Mouse (Mus musculus): ENCODE results near the gene Zfp354c.

The Zfp354c gene

GRCm38 (mm10) chr11:50827010-50827953 is at the start of gene Zfp354c:
Gene Zfp354c, minus strand, starts transcription at chr11:50827724.
- ChIA-PET CTCF (interaction anchor here in 2 of 4 experiments (1.0 to 1.8 kb wide), 3 partner anchors 20 to 24 kb away, joined by 3 to 4 read pairs (median 4); no protein-coding TSS in a partner anchor), POLR2A (interaction anchor here (0.5 to 1.4 kb wide), 7 partner anchors 13 to 778 kb away, joined by 3 to 9 read pairs (median 3); partner anchors contain the start of gene Zfp879 (in 2 of the 4))

- POLR2A ChIA-PET, result interaction anchor here in 3 of 4 experiments (0.5 to 2.6 kb wide), 17 partner anchors 10 to 756 kb away, joined by 3 to 10 read pairs (median 4); partner anchors contain the start of genes Zfp2 (in 2 of the 3), Zfp879 (in 2 of the 3), Hnrnpab (in 1 of the 3) and Phykpl (in 1 of the 3)
- CTCF ChIA-PET, result interaction anchor here (0.5 to 1.2 kb wide), 4 partner anchors 23 to 864 kb away, joined by 3 read pairs; partner anchors contain the start of genes Zfp2 (in 1 of the 4) and Zfp354c (in 1 of the 4)
Observed at GRCm38 (mm10) chr11:50850989-50851601, 23.6 kb upstream of the Zfp354c start.

- POLR2A ChIA-PET, result interaction anchor here (0.8 to 2.6 kb wide), 12 partner anchors 9 to 756 kb away, joined by 3 to 10 read pairs (median 3); partner anchors contain the start of genes Zfp2 (in 2 of the 4), Hnrnpab (in 1 of the 4), Zfp454 (in 1 of the 4) and Zfp879 (in 1 of the 4)
- CTCF ChIA-PET, result interaction anchor here in 3 of 4 experiments (0.6 to 1.2 kb wide), 4 partner anchors 9 to 476 kb away, joined by 3 to 4 read pairs (median 3); partner anchors contain the start of genes Col23a1 (in 1 of the 3), Zfp2 (in 1 of the 3) and Zfp879 (in 1 of the 3)
Observed at GRCm38 (mm10) chr11:50850177-50850735, 22.7 kb upstream of the Zfp354c start, which contains the start of gene Grm6. Gene Grm6, plus strand, starts transcription at chr11:50850685.

GRCm38 (mm10) chr11:50849310-50849709 is 21.8 kb upstream of the Zfp354c start:
- ChIA-PET CTCF (interaction anchor here in 1 of 4 experiments (1.5 kb wide), 1 partner anchor 37 kb away, joined by 3 read pairs; no protein-coding TSS in a partner anchor), POLR2A (interaction anchor here in 2 of 4 experiments (1.0 to 2.6 kb wide), 3 partner anchors 8 to 37 kb away, joined by 3 to 10 read pairs (median 3); partner anchors contain the start of gene Zfp879 (in 1 of the 2))

- CTCF ChIA-PET, result interaction anchor here in 3 of 4 experiments (0.5 to 1.5 kb wide), 3 partner anchors 38 to 355 kb away, joined by 3 to 4 read pairs (median 3); no protein-coding TSS in a partner anchor
- POLR2A ChIA-PET, result interaction anchor here in 2 of 4 experiments (1.1 to 2.6 kb wide), 3 partner anchors 8 to 27 kb away, joined by 3 to 10 read pairs (median 3); partner anchors contain the start of gene Zfp879 (in 1 of the 2)
Observed at GRCm38 (mm10) chr11:50848520-50849137, 21.1 kb upstream of the Zfp354c start.

- ChIA-PET CTCF (interaction anchor here in 3 of 4 experiments (0.5 to 2.1 kb wide), 15 partner anchors 12 to 462 kb away, joined by 3 to 10 read pairs (median 3); partner anchors contain the start of genes Zfp354c (in 2 of the 3) and Zfp454 (in 1 of the 3)), POLR2A (interaction anchor here in 3 of 4 experiments (0.6 to 1.4 kb wide), 5 partner anchors 12 to 88 kb away, joined by 3 to 5 read pairs (median 3); partner anchors contain the start of gene Zfp2 (in 2 of the 3))
Observed at GRCm38 (mm10) chr11:50847047-50847446, 19.5 kb upstream of the Zfp354c start.

- CTCF ChIA-PET, result interaction anchor here (0.5 to 2.1 kb wide), 5 partner anchors 13 to 281 kb away, joined by 3 to 7 read pairs (median 5); partner anchors contain the start of gene Zfp354a (in 1 of the 4)
- POLR2A ChIA-PET, result interaction anchor here in 2 of 4 experiments (0.8 to 1.4 kb wide), 3 partner anchors 49 to 154 kb away, joined by 3 to 5 read pairs (median 3); partner anchors contain the start of gene Zfp2 (in 1 of the 2)
Observed at GRCm38 (mm10) chr11:50845951-50846350, 18.4 kb upstream of the Zfp354c start.

- ChIA-PET POLR2A (interaction anchor here (0.6 to 2.3 kb wide), 14 partner anchors 9 to 464 kb away, joined by 3 to 10 read pairs (median 4); partner anchors contain the start of genes Zfp2 (in 3 of the 4), Zfp354c (in 3 of the 4), Grm6 (in 1 of the 4) and Hnrnph1 (in 1 of the 4)), CTCF (interaction anchor here in 2 of 4 experiments (0.5 to 2.0 kb wide), 7 partner anchors 9 to 1037 kb away, joined by 3 to 6 read pairs (median 4); partner anchors contain the start of genes Grm6 (in 1 of the 2), Phykpl (in 1 of the 2) and Zfp2 (in 1 of the 2))
Observed at GRCm38 (mm10) chr11:50841023-50841735, 13.7 kb upstream of the Zfp354c start, which contains the start of gene Zfp879. Gene Zfp879, minus strand, starts transcription at chr11:50841552.

- ChIA-PET CTCF (no interaction called here), POLR2A (no interaction called here)
Observed at GRCm38 (mm10) chr11:50835727-50836126, 8.2 kb upstream of the Zfp354c start.

GRCm38 (mm10) chr11:50826214-50826613 is 1.3 kb downstream of the Zfp354c start:
- POLR2A ChIA-PET, result interaction anchor here in 1 of 4 experiments (0.7 to 1.4 kb wide), 2 partner anchors 89 to 436 kb away, joined by 3 to 4 read pairs; no protein-coding TSS in a partner anchor

GRCm38 (mm10) chr11:50814233-50814632 is 13.3 kb downstream of the Zfp354c start:
- CTCF ChIA-PET, result no interaction called here

More at GRCm38 (mm10) chr11:50826214-50826613, 1.3 kb downstream of the Zfp354c start:
- CTCF ChIA-PET, result interaction anchor here in 1 of 4 experiments (1.8 kb wide), 1 partner anchor 21 kb away, joined by 4 read pairs; no protein-coding TSS in a partner anchor

GRCm38 (mm10) chr11:50798836-50799235 is 28.7 kb downstream of the Zfp354c start:
- POLR2A ChIA-PET, result no interaction called here

More at GRCm38 (mm10) chr11:50814233-50814632, 13.3 kb downstream of the Zfp354c start:
- POLR2A ChIA-PET, result no interaction called here

GRCm38 (mm10) chr11:50797674-50798073 is 29.9 kb downstream of the Zfp354c start:
- POLR2A ChIA-PET, result no interaction called here
- CTCF ChIA-PET, result no interaction called here

More at GRCm38 (mm10) chr11:50798836-50799235, 28.7 kb downstream of the Zfp354c start:
- CTCF ChIA-PET, result interaction anchor here in 1 of 4 experiments (0.5 kb wide), 1 partner anchor 1147 kb away, joined by 5 read pairs; no protein-coding TSS in a partner anchor

- ChIA-PET POLR2A (no interaction called here), CTCF (interaction anchor here in 1 of 4 experiments (0.6 kb wide), 1 partner anchor 658 kb away, joined by 4 read pairs; no protein-coding TSS in a partner anchor)
Observed at GRCm38 (mm10) chr11:50771006-50771405, 56.5 kb downstream of the Zfp354c start.

GRCm38 (mm10) chr11:50768995-50769749 is 58.4 kb downstream of the Zfp354c start:
- POLR2A ChIA-PET, result interaction anchor here in 3 of 4 experiments (0.6 to 1.7 kb wide), 5 partner anchors 11 to 392 kb away, joined by 3 to 8 read pairs (median 3); no protein-coding TSS in a partner anchor
- CTCF ChIA-PET, result interaction anchor here (0.6 to 1.9 kb wide), 50 partner anchors 8 to 771 kb away, joined by 3 to 10 read pairs (median 3); partner anchors contain the start of gene Zfp354b (in 1 of the 4)
